In the genomic region with DNA sequence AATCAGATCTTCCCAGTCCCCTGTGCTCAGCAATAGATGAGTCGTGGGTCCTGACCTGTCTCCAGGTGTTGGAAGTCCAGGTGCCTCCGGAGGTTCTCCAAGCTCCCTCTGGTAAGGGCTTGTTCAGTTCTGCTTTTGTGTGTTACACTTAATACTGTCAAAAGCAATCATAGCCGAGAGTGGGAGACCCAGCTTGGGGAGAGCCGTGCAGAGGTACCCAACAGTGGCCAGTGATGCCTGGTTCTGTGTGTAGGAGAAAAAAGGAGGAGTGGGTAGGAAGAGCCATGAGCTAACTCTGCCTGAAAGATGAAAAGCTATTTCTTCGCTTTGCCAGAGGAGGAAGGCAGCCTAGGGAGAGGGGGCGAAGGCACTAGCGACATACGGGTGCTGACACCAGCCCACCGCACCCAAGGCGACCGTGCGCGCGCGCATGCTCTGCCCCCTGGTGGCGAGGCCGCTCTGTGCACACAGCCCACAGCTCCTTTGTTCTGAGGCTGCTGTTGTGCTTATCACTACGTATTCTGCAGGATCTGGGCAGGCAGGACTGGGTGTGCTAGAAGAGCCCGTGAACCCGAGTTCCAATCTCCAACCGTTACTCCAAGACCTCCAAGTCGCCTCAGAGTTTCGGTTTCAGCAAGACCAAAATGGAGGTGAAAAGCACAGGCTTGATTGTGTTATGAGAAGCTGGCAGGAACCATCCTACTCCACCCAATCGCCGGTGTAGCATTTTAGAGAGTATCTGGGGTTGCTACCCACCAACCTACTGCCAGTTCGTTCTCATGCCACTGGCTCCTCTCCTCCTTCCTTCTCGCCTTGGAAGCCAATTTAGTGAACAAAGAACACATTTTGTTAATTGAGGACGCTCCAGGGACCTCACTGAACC, we compare ENCODE assay signal across 9 mouse cellular contexts. TPM values are rescaled to one million over a fixed set of nuclear protein-coding genes. Genes with fewer than 3 reads are reported as not detected.
A peak's percentile ranks its signal among the peaks of the same experiment; 100 is the strongest.
DNase-seq lines count a peak whose midpoint lies in the region; ATAC-seq and TF ChIP-seq lines count a peak whose summit lies in the region.
"Had no signal": no experiment of that assay in that cellular context is flagged by ENCODE, and none has a peak within 500 bp of the region (broad histone marks: within the 10 kb centered on the region; RNA-seq: fewer than 3 reads in every experiment).

No protein-coding gene starts in this region.

- WGBS in heart, embryonic 14.5 days, result 13% methylated on average over 28 of the region's 28 CpGs
- WGBS in liver, embryonic 11.5 days, result 14% methylated on average over 28 of the region's 28 CpGs

- 0 out of 2 replicates have a peak, but pooled peaks have one; percentile 64 for ATAC-seq in heart, embryonic 14.5 days (ENCODE audit: insufficient number of reproducible peaks, insufficient read depth, low FRiP score, low read depth)
- peak; percentile 71 for ATAC-seq in liver, embryonic 11.5 days (replicated peaks; ENCODE audit: low FRiP score)

- no peaks in the 10 kb centered on the region for H3K4me1 ChIP-seq in bone marrow macrophage, adult 2 months (ENCODE audit: control insufficient read depth, insufficient read depth, low read length)
- no peaks in the 10 kb centered on the region for H3K4me1 ChIP-seq in embryonic fibroblast, embryonic 13.5 days (ENCODE audit: control insufficient read depth, insufficient read depth, low read length)
- 0 out of 4 replicates have a peak, but pooled peaks cover 0 to 3% of the 10 kb centered on the region in 2 experiments for H3K4me1 ChIP-seq in heart, embryonic 14.5 days (ENCODE audit: control insufficient read depth in 2 of 2, insufficient read depth in 2 of 2, low read length in 2 of 2)
- no peaks in the 10 kb centered on the region for H3K4me1 ChIP-seq in liver, embryonic 11.5 days (replicated peaks; ENCODE audit: control insufficient read depth, insufficient read depth, low read length)

- no peak overlapping the region for H3K4me3 ChIP-seq in bone marrow macrophage, adult 2 months (ENCODE audit: insufficient read depth, low read length)
- H3K4me3 ChIP-seq in embryonic fibroblast, embryonic 13.5 days (ENCODE audit: insufficient read depth, low read length), result no peak overlapping the region
- peak overlapping the region; percentile 26 to 29 for H3K4me3 ChIP-seq in heart, embryonic 14.5 days (ENCODE audit: control insufficient read depth in 1 of 2, insufficient read depth in 1 of 2, low read depth in 1 of 2, low read length in 2 of 2)
- peak overlapping the region; percentile 9; the same call in 1 of the 2 replicates for H3K4me3 ChIP-seq in liver, embryonic 11.5 days (ENCODE audit: low read depth, low read length)
- H3K4me3 ChIP-seq: erythroblast, embryonic 14.5 days had no signal

- H3K4me2 ChIP-seq in heart, embryonic 14.5 days (ENCODE audit: low read length), result peak overlapping the region; percentile 62
- peak overlapping the region; percentile 50 for H3K4me2 ChIP-seq in liver, embryonic 11.5 days

- H3K27ac ChIP-seq in bone marrow macrophage, adult 2 months (ENCODE audit: insufficient read depth, low read depth, low read length), result no peak overlapping the region
- no peak overlapping the region for H3K27ac ChIP-seq in embryonic fibroblast, embryonic 13.5 days (ENCODE audit: insufficient read depth, low read length)
- no peak overlapping the region for H3K27ac ChIP-seq in heart, embryonic 14.5 days (replicated peaks in 1 of 2; ENCODE audit: control insufficient read depth in 1 of 2, insufficient read depth in 1 of 2, low read depth in 2 of 2, low read length in 2 of 2)
- H3K27ac ChIP-seq in liver, embryonic 11.5 days (ENCODE audit: low read depth, low read length), result no peak overlapping the region

- no peak for TF ChIP-seq POLR2A in bone marrow macrophage, adult 2 months (IDR thresholded peaks at IDR 0.05; ENCODE audit: borderline replicate concordance, low read depth, low read length)
- no peak for TF ChIP-seq POLR2A in embryonic fibroblast, embryonic 13.5 days (IDR thresholded peaks at IDR 0.05; ENCODE audit: low read depth, low read length)

- H3K9me3 ChIP-seq in heart, embryonic 14.5 days (ENCODE audit: control insufficient read depth, low read length), result no peaks in the 10 kb centered on the region
- no peaks in the 10 kb centered on the region for H3K9me3 ChIP-seq in liver, embryonic 11.5 days (ENCODE audit: control insufficient read depth, low read length)

- H3K36me3 ChIP-seq in heart, embryonic 14.5 days (ENCODE audit: control insufficient read depth, insufficient read depth, low read length), result no peaks in the 10 kb centered on the region
- H3K36me3 ChIP-seq in liver, embryonic 11.5 days (ENCODE audit: control insufficient read depth, insufficient read depth, low read length), result no peaks in the 10 kb centered on the region
- no peaks in the 10 kb centered on the region for H3K36me3 ChIP-seq in splenic B cell, adult 2 months (ENCODE audit: control insufficient read depth, insufficient read depth, low read length, poor library complexity, severe bottlenecking)

- peak; percentile 94 for TF ChIP-seq CTCF in bone marrow macrophage, adult 2 months (IDR thresholded peaks at IDR 0.05; ENCODE audit: low read depth, low read length)
- peak; percentile 98 for TF ChIP-seq CTCF in embryonic fibroblast, embryonic 13.5 days (IDR thresholded peaks at IDR 0.05; ENCODE audit: borderline replicate concordance, insufficient read depth, low read length)

- H3K9ac ChIP-seq in heart, embryonic 14.5 days (ENCODE audit: low read length), result peak overlapping the region; percentile 65
- no peak overlapping the region for H3K9ac ChIP-seq in liver, embryonic 11.5 days (ENCODE audit: low read depth, low read length)

- H3K27me3 ChIP-seq in heart, embryonic 14.5 days (ENCODE audit: control insufficient read depth, insufficient read depth, low read length), result peaks cover 26% of the 10 kb centered on the region
- H3K27me3 ChIP-seq in liver, embryonic 11.5 days (replicated peaks; ENCODE audit: control insufficient read depth, insufficient read depth, low read length), result peaks cover 12% of the 10 kb centered on the region
- no peaks in the 10 kb centered on the region for H3K27me3 ChIP-seq in splenic B cell, adult 2 months (ENCODE audit: control insufficient read depth, insufficient read depth, low read length, poor library complexity, severe bottlenecking)

- peak; percentile 79 for DNase-seq in CD4-positive helper T cell, adult 2 months (ENCODE audit: low read depth, low spot score)
- DNase-seq in kidney, postnatal 10 days, result peak; percentile 89
- DNase-seq in liver, embryonic 11.5 days (ENCODE audit: low spot score), result peak; percentile 82
- DNase-seq in natural killer cell, adult 2 months (ENCODE audit: low spot score in 2 of 2), result peak; percentile 50 to 66
- peak; percentile 63 for DNase-seq in splenic B cell, adult 2 months (ENCODE audit: low read depth, low spot score)

RNA-seq across cellular contexts. Expression of a gene that starts 37.9 kb away (rescaled TPM):
- polyA plus RNA-seq in bone marrow macrophage, adult 2 months (2012; ENCODE audit: insufficient read depth, insufficient read length, missing spikeins), result not detected in 2 replicates
- polyA plus RNA-seq in embryonic fibroblast, embryonic 13.5 days (2011; ENCODE audit: insufficient read length, low read depth, missing spikeins), result not detected in 2 replicates
- 0.05 TPM in 1 of 2 replicates, not detected in the other for polyA plus RNA-seq in heart, embryonic 14.5 days (2014; fragmentation: Nextera tagmentation; extraction: Ambion mirVana)
- polyA plus RNA-seq in liver, embryonic 11.5 days (2014; fragmentation: Nextera tagmentation; extraction: Ambion mirVana), result 0.53 and 0.62 TPM in 2 replicates
- polyA plus RNA-seq: erythroblast, embryonic 14.5 days had no signal

RNA-seq across cellular contexts. Expression of a gene that starts 43.1 kb away (rescaled TPM):
- polyA plus RNA-seq in bone marrow macrophage, adult 2 months (2012; ENCODE audit: insufficient read depth, insufficient read length, missing spikeins), result 29.6 and 40.2 TPM in 2 replicates
- 20.4 and 21.6 TPM in 2 replicates for polyA plus RNA-seq in embryonic fibroblast, embryonic 13.5 days (2011; ENCODE audit: insufficient read length, low read depth, missing spikeins)
- 46.1 and 49.5 TPM in 2 replicates for polyA plus RNA-seq in heart, embryonic 14.5 days (2014; fragmentation: Nextera tagmentation; extraction: Ambion mirVana)
- 96.7 and 114 TPM in 2 replicates for polyA plus RNA-seq in liver, embryonic 11.5 days (2014; fragmentation: Nextera tagmentation; extraction: Ambion mirVana)

RNA-seq across cellular contexts. Expression of a gene that starts 59.9 kb away (rescaled TPM):
- polyA plus RNA-seq in bone marrow macrophage, adult 2 months (2012; ENCODE audit: insufficient read depth, insufficient read length, missing spikeins), result 3.4 and 4.7 TPM in 2 replicates
- 45.9 and 49.1 TPM in 2 replicates for polyA plus RNA-seq in embryonic fibroblast, embryonic 13.5 days (2011; ENCODE audit: insufficient read length, low read depth, missing spikeins)
- 26.6 TPM in 2 replicates for polyA plus RNA-seq in heart, embryonic 14.5 days (2014; fragmentation: Nextera tagmentation; extraction: Ambion mirVana)
- polyA plus RNA-seq in liver, embryonic 11.5 days (2014; fragmentation: Nextera tagmentation; extraction: Ambion mirVana), result 16.9 and 19.1 TPM in 2 replicates

Comparison
In these comparisons a context has a peak if more than half of its experiments do, and no peak if none do; other contexts are left out.
1. H3K4me3 ChIP-seq: peak in heart, embryonic 14.5 days (2 of 2) and liver, embryonic 11.5 days (single experiment); none in bone marrow macrophage, adult 2 months (single experiment) and embryonic fibroblast, embryonic 13.5 days (single experiment).
2. Peak in every context shown above with its lines, with median percentiles within 50 percentile points of each other: DNase-seq.